Mouse (Mus musculus) cortical plate, adult 2 months (tissue): ENCODE measurements at regions not wholly inside any gene's neighbourhood (a gene's known extent, or its start where the extent isn't known, plus 50 kb on each side); places are given as distances from the start of the nearest gene placed in this dataset.

Experiments
- CTCF ChIP-seq: fragments of 200-500 bp; IDR thresholded peaks from 2 replicates; pipeline ENCODE4 v1.5.1; 2011; ENCODE audit warnings: mild to moderate bottlenecking, control low read depth, low read length; ENCODE audit not compliant: insufficient read depth; ENCODE audit errors: extremely low read depth
- POLR2A ChIP-seq: fragments of 200-500 bp; IDR thresholded peaks from 2 replicates; pipeline ENCODE4 v1.6.1; 2011; ENCODE audit warnings: mild to moderate bottlenecking, low read length, control low read depth; ENCODE audit not compliant: insufficient read depth; ENCODE audit errors: extremely low read depth

DNA sequence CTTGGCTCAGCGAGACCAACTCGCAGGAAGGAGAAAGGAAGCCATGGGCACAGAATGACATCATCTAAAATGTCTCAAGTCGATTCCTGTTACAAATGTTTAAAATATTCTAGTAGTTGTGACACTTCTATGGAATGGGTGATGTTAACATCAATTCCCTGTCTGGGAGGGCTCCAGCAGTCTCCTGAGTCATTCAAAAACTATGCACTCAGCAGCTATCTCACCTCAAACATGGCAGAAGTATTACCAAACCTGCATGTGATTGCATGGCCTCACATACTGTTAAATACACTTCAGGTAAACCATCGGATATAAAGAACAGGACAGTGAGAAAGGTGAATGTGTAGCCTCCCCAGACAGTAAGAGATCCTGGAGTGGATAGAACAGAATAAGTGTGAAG, 66.7 kb upstream of the Tnfaip3 start:
- TF ChIP-seq CTCF: no peak
- no peak for TF ChIP-seq POLR2A
